Mouse (Mus musculus): Measurements from ENCODE around the gene Bricd5.

- TF ChIP-seq CTCF (IDR thresholded peaks at IDR 0.05; ENCODE audit: insufficient read depth, low read length) (no peak), POLR2A (IDR thresholded peaks at IDR 0.05; ENCODE audit: borderline replicate concordance, extremely low read depth, low read depth, low read length) (no peak)
Measured at GRCm38 (mm10) chr17:24474557-24474956, 873 bp downstream of the Bricd5 start.
